Mouse (Mus musculus) embryonic facial prominence, embryonic 14.5 days (tissue): ENCODE data around the gene Cbr2. TPM values are rescaled to one million over a fixed set of nuclear protein-coding genes. Genes with fewer than 3 reads are reported as not detected.
"Not testable (repeated sequence)": the region's sequence is repeated elsewhere in the genome, so short reads cannot be mapped to it uniquely, and the experiment has no call there.

Experiments
- ATAC-seq: fragments of 200-750 bp; cut with Nextera tagmentation; 2 replicates; pipeline ENCODE4 v1.8.0; 2017; ENCODE audit warnings: low read depth, moderate number of reproducible peaks, moderate TSS enrichment
- DNase-seq: peaks from one replicate; pipeline ENCODE4 v3.0.0-alpha.2; 2015; ENCODE audit warnings: low spot score
- H3K27ac ChIP-seq: fragments of 300-500 bp; sonication (generic); replicated peaks from 2 replicates; pipeline ENCODE4 v1.5.1; 2014; ENCODE audit warnings: low read depth, mild to moderate bottlenecking, low read length, moderate library complexity
- H3K27me3 ChIP-seq: fragments of 300-500 bp; sonication (generic); replicated peaks from 2 replicates; pipeline ENCODE4 v1.6.1; 2014; ENCODE audit warnings: low read length; ENCODE audit not compliant: control insufficient read depth, insufficient read depth
- H3K36me3 ChIP-seq: fragments of 300-500 bp; sonication (generic); 2 replicates; pipeline ENCODE4 v1.6.1; 2014; ENCODE audit warnings: low read length, mixed read lengths; ENCODE audit not compliant: control insufficient read depth, insufficient read depth
- H3K4me1 ChIP-seq: fragments of 300-500 bp; sonication (generic); 2 replicates; pipeline ENCODE4 v1.6.1; 2014; ENCODE audit warnings: antibody characterized with exemption, low read length; ENCODE audit not compliant: control insufficient read depth, insufficient read depth
- H3K4me2 ChIP-seq: fragments of 300-500 bp; sonication (generic); 2 replicates; pipeline ENCODE4 v1.6.1; 2014; ENCODE audit warnings: low read depth, mild to moderate bottlenecking, low read length, moderate library complexity, mixed read lengths
- H3K4me3 ChIP-seq: fragments of 300-500 bp; sonication (generic); 2 replicates; pipeline ENCODE4 v1.5.1; 2014; ENCODE audit warnings: low read depth, mild to moderate bottlenecking, low read length
- H3K9ac ChIP-seq: fragments of 300-500 bp; sonication (generic); 2 replicates; pipeline ENCODE4 v1.6.1; 2014; ENCODE audit warnings: low read depth, mild to moderate bottlenecking, low read length, moderate library complexity, mixed read lengths
- H3K9me3 ChIP-seq: fragments of 300-500 bp; sonication (generic); 2 replicates; pipeline ENCODE4 v1.6.1; 2016; ENCODE audit warnings: low read length; ENCODE audit not compliant: control insufficient read depth
- WGBS: fragments of 180-500 bp; shearing (Covaris S2); extraction: QIAGEN DNeasy Blood & Tissue Kit; methylation state at CpG from one replicate; pipeline ENCODE4 v1.1.7; 2014; 5-methylcytosine and 5-hydroxymethylcytosine counted together
- polyA plus RNA-seq: library from polyadenylated mRNA; unstranded; fragments of >200 nt; fragmentation: Nextera tagmentation; extraction: Ambion mirVana; gene quantifications from 2 replicates; pipeline ENCODE4 v1.2.1, GENCODE M21; 2014

The Cbr2 gene
- polyA plus RNA-seq, 1 experiment from 2014 or later, result 113 TPM

GRCm38 (mm10) chr11:120767023-120767422, 35.1 kb upstream of the Cbr2 start:
- H3K4me1 ChIP-seq, DNase-seq, H3K4me3 ChIP-seq, H3K9me3 ChIP-seq, H3K4me2 ChIP-seq, ATAC-seq, H3K9ac ChIP-seq, H3K27ac ChIP-seq, H3K36me3 ChIP-seq, H3K27me3 ChIP-seq: not testable (repeated sequence)
- WGBS, result 60% methylated on average over 1 of the region's 7 CpGs

- not testable (repeated sequence) for H3K27me3 ChIP-seq, H3K36me3 ChIP-seq, H3K9ac ChIP-seq, H3K4me3 ChIP-seq, H3K4me1 ChIP-seq, H3K9me3 ChIP-seq, H3K27ac ChIP-seq, DNase-seq
- peak overlapping the region; percentile 28 for H3K4me2 ChIP-seq
- WGBS, result no CpG with 5 or more reads among the region's 23 CpGs
- peak; percentile 80 for ATAC-seq
These were observed 31.4 kb upstream of the Cbr2 start for GRCm38 (mm10) chr11:120763121-120763999.

- H3K27ac ChIP-seq, DNase-seq, H3K9ac ChIP-seq, H3K4me3 ChIP-seq, ATAC-seq, H3K36me3 ChIP-seq, H3K4me1 ChIP-seq, H3K27me3 ChIP-seq: not testable (repeated sequence)
- H3K4me2 ChIP-seq, result peak within 1 kb of the TSS; percentile 28
- WGBS, result 23% methylated on average over 13 of the region's 14 CpGs
- peaks cover 17% of the 10 kb centered on the region for H3K9me3 ChIP-seq
These were observed 30.7 kb upstream of the Cbr2 start, which contains the start of gene Hmga1b for GRCm38 (mm10) chr11:120762672-120763041. Hmga1b (plus strand) TSS chr11:120762794.

- Histone ChIP-seq H3K27ac (no peak overlapping the region), H3K27me3 (peaks cover 8% of the 10 kb centered on the region; the same call in 1 of the 2 replicates), H3K4me3 (no peak overlapping the region), H3K9ac (no peak overlapping the region), H3K9me3 (peaks cover 18% of the 10 kb centered on the region), H3K4me2 (peak overlapping the region; percentile 28; the same call in 1 of the 2 replicates), H3K4me1 (no peaks in the 10 kb centered on the region), H3K36me3 (no peaks in the 10 kb centered on the region)
- DNase-seq (no peak), ATAC-seq (no peak)
- WGBS, result 65% methylated on average over 14 of the region's 14 CpGs
These were observed 30.1 kb upstream of the Cbr2 start for GRCm38 (mm10) chr11:120761811-120762671.

GRCm38 (mm10) chr11:120760236-120760635, 28.3 kb upstream of the Cbr2 start:
- Histone ChIP-seq H3K27me3 (peaks cover 8% of the 10 kb centered on the region; the same call in 1 of the 2 replicates), H3K9ac (no peak overlapping the region), H3K27ac (no peak overlapping the region), H3K36me3 (no peaks in the 10 kb centered on the region), H3K9me3 (peaks cover 18% of the 10 kb centered on the region), H3K4me2 (no peak overlapping the region), H3K4me3 (no peak overlapping the region), H3K4me1 (no peaks in the 10 kb centered on the region)
- ATAC-seq, result no peak
- WGBS, result 81% methylated on average over 9 of the region's 9 CpGs
- no peak for DNase-seq

GRCm38 (mm10) chr11:120751606-120752005, 19.7 kb upstream of the Cbr2 start:
- no peak for DNase-seq
- 57% methylated on average over 4 of the region's 4 CpGs for WGBS
- no peak overlapping the region for H3K9ac ChIP-seq
- no peak overlapping the region for H3K4me2 ChIP-seq
- H3K27me3 ChIP-seq, result no peaks in the 10 kb centered on the region
- H3K9me3 ChIP-seq, result no peaks in the 10 kb centered on the region
- no peaks in the 10 kb centered on the region for H3K4me1 ChIP-seq
- ATAC-seq, result no peak
- no peaks in the 10 kb centered on the region for H3K36me3 ChIP-seq
- H3K4me3 ChIP-seq, result no peak overlapping the region
- H3K27ac ChIP-seq, result no peak overlapping the region

- WGBS, result 61% methylated on average over 8 of the region's 8 CpGs
- Histone ChIP-seq H3K36me3 (no peaks in the 10 kb centered on the region), H3K27ac (no peak overlapping the region), H3K4me2 (no peak overlapping the region), H3K27me3 (no peaks in the 10 kb centered on the region), H3K4me3 (no peak overlapping the region), H3K9me3 (no peaks in the 10 kb centered on the region), H3K9ac (no peak overlapping the region), H3K4me1 (no peaks in the 10 kb centered on the region)
- ATAC-seq (no peak), DNase-seq (no peak)
These were observed 17.5 kb upstream of the Cbr2 start for GRCm38 (mm10) chr11:120749430-120749829.

GRCm38 (mm10) chr11:120747974-120748373, 16.1 kb upstream of the Cbr2 start:
- WGBS, result 80% methylated on average over 4 of the region's 4 CpGs
- ATAC-seq, result 0 out of 2 replicates have a peak, but pooled peaks have one; percentile 22
- no peak overlapping the region for H3K27ac ChIP-seq

More at GRCm38 (mm10) chr11:120747974-120748373, 16.1 kb upstream of the Cbr2 start:
- Histone ChIP-seq H3K4me1 (no peaks in the 10 kb centered on the region), H3K9ac (no peak overlapping the region), H3K4me2 (no peak overlapping the region), H3K36me3 (no peaks in the 10 kb centered on the region), H3K27me3 (no peaks in the 10 kb centered on the region), H3K4me3 (no peak overlapping the region), H3K9me3 (no peaks in the 10 kb centered on the region)
- DNase-seq, result no peak
